Mouse (Mus musculus) fat pad, adult 2 months (tissue): ENCODE measurements at regions not wholly inside any gene's neighbourhood (a gene's known extent, or its start where the extent isn't known, plus 50 kb on each side); places are given as distances from the start of the nearest gene placed in this dataset.

ENCODE experiments used
- DNase-seq: peaks from one replicate; pipeline ENCODE4 v3.0.0-alpha.2; 2011; ENCODE audit warnings: low read depth, low spot score; ENCODE audit errors: extremely low read depth

DNA sequence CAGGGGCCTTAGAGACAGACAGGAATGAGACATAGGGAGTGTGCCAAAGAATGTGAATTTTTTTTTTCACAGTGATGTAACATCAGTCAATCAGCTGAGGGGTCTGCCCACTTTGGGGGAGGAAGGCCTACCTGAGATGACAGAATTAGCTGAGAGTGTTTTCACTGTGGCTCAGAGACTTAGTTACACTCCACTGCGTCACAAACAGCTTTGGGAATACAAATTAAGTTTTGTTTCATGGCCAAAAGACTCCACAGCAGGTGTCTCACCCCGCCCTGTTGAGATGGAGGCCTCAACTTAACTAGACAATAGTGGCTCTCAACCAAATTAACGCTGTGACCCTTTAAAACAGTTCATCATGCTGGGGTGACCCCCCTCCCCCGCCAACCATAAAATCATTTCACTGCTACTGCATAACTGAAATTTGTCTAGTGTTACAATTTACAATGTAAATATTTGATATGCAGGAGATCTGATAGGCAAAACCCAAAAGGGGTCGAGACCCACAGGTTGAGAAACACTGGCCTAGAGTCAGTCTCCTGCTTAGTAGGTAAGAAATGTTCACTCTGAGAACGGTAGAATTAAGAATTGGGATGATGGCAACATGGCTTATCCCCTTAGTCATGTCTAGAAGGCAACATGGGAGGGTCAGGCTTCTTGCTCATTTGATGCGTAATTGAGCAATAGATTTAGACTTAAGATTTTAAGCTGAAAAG, 184.3 kb downstream of the Katnal1 start:
- DNase-seq, result no peak

DNA sequence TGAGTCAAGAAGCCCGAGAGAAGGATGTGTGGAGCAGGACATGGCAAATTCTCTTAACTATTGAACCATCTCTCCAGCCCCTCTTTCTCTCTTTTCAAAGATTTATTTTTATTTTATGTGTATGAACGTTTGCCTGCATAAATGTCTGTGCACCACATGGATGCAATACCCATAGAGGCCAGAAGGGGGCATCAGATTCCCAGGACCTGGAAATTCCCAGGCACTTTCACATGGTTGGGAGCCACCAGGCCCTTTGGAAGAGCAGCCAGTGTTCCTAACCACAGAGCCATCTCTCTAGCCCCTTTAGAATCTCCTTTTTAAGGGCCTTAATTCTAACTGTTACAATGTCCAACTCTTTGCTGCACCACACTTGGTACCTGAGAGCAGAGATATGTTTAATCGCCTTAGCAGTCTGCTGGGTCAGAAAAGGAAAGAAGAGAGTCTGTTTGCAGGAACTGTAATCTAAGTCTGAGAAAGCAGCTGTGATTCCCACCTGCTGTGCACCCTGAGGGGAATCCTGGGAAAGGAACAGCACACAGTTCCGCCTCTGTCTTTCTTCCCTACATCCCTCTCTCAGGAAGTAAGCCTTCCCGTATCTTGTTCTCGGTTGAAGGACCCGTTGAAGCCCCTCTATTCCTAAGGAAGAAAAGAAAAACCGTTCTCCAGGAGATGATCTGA, 186.8 kb downstream of the Katnal1 start:
- no peak for DNase-seq

DNA sequence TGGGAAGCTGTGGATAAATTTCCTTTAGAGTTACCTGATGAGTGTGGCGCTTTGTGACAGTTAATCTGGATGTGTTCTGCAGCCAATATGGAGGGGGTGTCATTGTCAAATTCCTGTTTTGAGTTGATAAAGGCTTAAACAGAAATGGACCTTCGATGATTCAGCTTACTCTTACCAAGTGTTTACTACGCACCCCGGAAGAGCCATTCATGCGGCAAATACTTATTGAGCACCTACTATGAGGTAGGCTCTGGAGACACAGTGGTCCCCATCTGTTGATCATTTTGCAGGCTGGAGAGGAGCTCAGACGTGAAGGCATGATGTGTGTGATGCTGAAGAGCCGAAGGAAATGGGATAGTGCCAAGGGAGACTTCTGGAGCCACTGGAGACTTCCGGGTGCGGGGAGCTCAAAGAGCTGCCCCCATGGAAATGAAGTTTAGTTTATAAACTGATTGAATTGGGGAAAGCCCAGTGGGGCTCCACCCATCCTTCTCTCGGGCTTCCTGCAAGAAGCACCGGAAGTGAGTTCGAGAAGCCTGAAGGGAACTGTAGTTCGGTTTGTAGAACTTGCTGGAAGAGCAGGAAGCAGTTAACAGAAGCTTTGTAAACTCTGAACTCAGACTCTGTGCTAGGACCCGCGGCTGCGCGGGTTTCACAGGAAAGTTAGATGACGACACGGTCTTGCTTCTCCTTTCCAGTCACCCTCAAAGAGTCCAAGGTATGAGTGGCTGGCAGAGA, 187.7 kb downstream of the Katnal1 start:
- DNase-seq, result no peak

DNA sequence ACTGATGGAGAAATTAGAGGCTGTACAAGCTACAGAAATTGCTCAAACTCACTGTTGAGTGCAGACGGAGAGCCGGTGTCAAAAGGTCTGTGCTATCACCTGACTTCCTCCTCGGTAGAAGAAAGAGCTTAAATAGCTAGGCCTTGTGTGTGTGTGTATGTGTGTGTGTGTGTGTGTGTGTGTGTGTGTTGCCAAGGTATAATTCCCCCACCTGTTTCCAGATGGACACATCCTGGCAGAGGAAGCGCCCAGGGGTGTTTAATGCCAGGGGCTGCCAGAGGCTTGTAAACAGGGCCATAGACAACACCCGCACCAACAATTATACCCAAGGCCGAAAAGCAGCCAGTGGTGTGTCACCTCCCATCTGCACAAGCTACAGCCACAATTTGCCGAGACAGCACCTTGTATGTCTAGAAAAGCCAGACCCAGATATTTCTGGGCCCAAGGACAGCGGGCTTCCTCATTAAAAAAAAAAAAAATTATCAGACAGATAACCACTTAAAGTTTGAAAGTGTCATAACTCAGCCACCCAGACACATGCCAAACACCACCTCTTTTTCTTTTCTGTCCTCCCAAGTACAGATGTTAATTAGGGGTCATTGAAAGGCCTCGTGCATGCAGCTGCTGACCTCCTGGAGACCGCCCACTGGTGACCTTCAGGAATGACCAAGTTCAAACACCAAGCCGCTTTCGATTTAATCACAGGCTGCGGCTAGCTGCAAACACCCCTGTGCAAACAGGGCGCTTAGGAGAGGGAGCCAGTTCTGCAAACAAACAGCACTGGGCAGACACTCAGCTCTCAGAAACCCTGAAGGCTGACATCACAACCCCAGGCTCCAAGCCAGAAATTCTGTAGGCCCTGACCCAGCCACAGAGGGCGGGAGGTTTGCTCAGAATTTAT, 188.0 kb upstream of the Ubl3 start:
- no peak for DNase-seq

DNA sequence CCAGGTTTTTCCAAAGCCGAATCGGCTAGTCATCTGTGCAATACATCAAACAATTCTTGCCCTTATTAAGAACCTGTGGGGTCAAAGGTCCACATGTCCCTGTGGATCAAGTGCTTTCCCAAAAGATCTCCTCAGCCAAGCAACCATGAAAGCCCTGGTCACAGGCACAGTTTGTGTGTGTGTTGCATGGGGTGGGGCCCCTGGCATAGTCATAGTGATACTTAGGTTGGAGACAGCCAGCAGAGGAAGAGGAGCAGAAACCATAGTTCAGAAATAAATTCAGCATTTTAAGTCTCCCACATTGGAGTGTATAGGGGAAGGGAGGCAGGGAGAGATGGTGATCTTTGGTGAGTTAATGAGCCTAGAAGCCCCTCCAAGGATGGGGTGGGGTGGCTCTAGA, 187.1 kb upstream of the Ubl3 start:
- no peak for DNase-seq

DNA sequence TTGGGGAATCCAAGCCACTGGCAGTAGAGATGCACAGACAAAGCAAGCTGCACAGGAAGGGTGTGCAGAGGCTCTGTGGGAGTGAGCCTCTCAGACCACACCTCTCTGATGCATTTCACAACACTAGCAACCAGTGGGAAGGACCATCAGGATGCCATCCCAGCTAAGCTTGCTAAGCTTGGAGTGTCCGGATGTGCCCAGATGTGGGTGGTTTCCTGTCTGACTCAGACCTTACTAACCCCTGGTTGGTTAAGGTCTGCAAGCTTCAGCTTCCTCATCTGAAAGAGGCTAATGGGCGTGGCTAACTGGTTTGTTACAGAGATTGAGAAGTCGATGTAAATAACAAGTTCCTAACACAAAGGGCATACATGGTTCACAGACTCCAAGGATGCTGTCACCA, 186.6 kb upstream of the Ubl3 start:
- DNase-seq, result no peak

DNA sequence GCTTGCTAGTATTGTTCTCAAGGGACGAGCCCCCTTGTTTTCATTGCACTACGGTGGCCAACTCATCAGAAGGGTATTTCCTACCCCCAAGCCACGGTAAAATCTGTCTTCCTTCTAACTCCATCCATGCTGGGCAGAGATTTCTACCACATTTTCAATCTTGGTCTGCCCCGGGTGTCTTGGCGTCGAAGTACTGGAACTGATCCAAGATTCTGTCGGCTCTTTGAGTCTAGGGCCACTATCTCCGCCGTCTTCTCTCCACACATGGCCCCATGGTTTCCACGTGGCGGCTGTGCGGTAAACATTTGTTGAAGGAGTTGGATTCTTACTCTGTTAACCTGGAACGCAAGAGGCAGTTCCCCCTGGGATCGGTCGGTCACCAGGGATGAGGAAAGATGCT, 177.0 kb upstream of the Ubl3 start:
- DNase-seq, result no peak

DNA sequence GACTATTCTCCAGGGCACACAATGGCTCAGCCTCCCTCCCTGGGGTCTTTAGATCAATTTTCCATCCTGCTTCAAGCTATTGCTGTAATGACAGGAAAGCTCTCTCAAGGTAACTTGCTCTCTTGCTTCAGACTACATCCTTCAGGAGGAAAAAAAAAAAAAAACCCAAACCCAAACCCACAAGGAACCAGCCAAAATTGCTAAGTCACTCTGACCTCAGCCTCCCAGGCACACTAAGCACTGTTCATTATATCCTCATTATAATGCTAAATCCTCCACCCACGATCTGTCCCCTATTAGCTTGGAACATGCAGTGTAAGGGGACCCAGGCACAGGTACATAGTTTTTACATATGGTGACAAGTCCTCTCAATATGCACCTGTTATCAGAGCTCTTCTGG, 175.9 kb upstream of the Ubl3 start:
- no peak for DNase-seq

DNA sequence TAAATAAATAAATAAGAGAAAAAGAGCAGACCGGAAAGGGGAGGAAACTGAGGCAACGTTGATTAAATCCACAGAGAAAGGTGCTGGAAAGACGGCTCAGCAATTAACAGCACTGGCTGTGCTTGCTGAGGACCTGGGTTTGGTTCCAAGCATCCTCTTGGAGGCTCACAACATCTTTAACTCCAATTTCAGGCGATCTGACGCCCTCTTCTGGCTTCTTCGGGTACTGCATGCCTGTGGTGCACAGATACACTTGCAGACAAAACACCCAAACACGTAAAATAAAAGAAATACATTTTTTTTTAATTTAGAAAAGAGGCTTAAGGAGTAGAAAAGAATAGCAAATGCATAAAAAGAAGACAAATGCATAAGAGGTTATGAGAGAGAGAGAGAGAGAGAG, 173.9 kb upstream of the Ubl3 start:
- no peak for DNase-seq

DNA sequence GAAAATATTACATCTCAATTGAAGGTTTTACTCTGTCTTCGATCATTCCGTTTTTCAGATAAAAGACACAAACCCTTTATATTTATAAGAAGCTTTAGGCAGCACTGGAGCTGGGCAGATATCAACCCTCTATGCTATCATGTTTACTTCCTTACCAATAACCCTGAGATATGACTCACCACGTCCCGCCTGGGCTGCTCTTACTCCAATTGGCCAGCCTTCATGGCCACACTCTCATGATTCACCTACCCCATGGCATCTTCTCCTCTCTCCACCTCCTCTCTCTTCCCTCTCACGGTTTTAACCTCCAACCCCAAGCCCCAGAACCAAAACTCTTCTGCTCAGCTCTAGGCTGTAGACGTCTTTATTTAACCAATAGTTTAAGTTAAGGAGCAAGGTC, 171.9 kb upstream of the Ubl3 start:
- no peak for DNase-seq

DNA sequence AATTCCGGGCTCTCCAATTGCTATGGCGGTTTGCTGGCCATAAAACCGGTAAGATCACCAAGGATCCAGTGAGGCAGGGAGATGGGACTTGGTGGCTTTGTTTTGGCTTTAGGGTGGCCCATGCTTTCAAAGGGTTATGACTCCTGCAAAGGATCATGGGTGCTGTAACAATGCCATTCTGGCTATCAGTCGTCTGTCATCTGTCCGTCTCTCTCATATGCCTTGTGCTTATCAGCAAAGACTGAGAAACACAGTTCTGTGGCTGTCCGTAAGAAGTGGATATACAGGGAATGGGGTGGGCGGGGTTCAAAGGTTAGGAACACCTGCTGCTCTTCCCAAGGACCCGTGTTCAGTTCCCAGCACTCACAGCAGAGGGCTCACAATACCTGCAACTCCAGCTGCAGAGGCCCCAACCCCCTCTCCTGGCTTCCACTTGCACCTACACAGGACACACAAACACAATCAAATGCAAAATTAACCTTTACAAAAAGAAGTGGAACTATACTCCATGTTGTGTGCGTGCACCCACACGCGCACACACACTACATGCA, 171.2 kb upstream of the Ubl3 start:
- no peak for DNase-seq

DNA sequence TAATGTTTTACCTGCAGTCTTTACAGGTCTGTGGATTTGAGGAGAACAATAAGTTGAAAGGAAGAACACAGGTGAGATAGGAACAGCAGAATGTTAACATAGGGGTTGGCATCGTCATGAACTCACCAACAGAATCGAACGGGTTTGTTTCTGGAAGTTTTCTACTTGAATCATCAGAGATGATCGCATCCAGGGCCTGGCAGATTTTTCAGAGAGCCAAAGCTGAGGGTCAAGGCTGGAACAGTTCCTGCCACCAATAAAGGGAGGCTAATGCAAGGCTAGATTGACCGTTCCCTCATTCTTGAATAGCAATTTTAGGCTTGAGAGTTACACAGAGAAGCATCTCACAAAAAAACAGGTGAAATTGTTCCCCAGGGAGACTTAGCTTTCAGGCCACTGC, 168.0 kb upstream of the Ubl3 start:
- DNase-seq, result no peak

DNA sequence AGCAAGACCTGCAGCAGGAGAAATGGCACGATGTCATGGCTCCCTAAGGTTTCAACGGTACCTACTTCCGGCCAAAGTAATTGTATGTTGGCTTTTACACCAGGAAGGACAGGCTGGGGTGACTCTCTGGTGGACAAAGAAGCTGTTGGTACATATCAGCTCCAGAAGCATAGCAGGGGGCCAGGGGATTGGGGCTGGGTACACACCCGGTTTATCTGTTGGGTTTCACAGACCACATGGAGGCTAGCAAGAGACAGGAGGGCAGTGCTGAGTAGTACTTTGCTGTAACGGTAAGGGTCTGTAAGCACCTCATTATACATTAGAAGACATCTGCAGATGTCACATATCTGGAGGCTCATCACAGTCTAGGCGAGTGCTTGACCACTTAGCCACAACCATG, 164.0 kb upstream of the Ubl3 start:
- DNase-seq, result no peak

DNA sequence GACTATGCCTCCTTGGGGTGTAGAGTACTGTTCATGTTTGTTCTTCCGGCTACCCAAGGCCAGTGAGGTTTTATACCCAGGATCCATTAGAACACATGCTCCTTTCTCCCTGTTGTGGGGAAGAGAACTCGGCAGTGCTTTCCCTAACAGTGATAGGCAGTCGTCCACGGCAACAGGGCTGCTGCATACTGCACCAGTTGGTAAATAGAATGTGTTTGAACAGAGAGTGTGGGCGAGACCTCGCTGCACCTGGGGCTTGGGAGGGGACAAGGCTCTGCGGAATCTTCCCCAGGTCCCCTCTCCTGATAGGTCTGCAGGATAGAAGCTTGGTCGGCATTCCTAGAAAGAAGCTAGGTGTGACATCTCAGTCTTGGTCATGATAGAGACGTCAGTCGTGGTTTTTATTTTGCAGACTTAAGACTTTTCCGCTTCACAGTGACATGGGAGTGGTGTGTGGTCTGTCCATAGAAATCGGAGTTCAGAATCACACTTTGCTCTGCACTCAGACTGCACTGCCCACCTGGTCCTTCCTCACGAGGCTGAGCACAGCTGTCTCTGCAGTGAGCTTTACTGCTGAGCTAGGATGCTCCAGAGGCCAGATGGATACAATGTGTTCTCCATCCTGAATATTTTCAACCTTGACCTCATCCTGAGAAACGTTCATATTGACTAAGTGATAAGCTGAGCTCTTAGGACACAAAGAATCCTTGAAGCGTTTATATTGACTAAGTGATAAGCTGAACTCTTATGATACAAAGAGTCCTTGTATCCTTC, 162.8 kb upstream of the Ubl3 start:
- no peak for DNase-seq

DNA sequence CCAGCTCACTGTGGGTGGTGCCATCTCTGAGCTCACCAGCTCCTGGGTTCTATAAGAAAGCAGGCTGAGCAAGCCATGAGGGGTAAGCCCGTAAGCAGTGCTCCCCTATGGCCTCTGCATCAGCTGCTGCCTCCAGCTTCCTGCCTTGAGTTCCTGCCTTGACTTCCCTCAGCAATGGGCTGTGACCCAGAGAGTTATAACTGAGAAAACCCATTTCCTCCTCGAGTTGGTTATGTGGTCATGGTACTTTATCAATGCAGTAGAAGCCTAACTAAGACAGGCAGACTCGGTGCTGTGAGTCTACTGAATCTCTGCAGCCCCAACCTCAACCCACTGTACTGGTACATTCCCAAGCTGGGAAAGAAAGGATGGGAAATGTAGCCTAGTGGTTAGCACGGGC, 162.2 kb upstream of the Ubl3 start:
- no peak for DNase-seq

DNA sequence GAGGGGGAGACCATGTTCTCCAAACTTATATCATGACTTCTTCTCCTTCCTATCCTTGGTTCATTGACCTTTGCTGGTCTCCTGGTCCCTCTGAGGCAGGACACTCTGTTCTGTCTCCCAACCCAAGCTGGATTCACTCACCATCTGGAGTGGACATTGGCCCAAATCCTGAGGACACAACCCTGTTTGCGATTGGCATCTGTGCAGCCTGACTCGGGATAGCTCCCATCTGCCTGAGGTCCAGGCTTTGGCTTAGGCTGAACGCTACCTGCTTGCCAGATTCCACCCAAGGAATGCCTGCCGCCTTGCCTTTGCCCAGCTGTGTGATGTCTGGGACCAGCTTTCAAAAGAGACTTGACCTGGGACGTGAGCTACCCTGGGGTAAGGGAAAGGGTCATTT, 161.2 kb upstream of the Ubl3 start:
- DNase-seq, result no peak

DNA sequence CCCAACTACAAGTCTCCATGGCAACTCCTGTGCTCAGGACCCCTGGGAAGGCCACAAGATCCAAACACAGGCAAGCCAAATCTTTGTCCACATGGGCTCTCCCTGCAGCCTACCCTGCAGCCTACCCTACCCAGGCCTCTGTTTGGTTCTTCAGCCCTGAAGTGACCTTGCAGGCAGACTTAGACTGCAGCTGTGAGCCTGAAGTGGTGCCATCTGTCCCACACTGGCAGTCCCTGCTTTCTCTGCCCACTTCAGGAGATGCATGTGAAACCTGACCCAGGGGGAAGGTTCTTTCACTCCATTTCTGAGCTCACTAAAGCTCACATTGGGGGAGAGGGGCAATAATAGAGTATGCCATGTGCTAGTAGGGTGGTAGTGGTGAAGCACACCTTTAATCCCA, 160.4 kb upstream of the Ubl3 start:
- DNase-seq, result no peak

DNA sequence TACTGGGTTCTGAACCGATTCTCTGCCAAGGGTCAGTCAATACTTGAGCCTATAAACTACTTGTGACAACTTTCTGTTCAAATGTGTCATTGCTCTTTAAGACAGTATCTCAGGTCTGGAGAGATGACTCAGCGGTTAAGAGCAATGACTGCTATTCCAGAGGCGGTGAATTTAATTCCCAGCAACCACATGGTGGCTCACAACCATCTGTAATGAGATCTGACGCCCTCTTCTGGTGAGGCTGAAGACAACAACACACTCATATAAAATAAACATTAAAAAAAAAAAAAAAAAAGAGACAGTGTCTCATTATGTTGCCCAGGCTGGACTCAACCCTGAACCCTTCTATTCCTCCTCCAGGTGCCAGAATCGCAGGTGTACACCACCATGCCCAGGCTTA, 159.0 kb upstream of the Ubl3 start:
- no peak for DNase-seq

DNA sequence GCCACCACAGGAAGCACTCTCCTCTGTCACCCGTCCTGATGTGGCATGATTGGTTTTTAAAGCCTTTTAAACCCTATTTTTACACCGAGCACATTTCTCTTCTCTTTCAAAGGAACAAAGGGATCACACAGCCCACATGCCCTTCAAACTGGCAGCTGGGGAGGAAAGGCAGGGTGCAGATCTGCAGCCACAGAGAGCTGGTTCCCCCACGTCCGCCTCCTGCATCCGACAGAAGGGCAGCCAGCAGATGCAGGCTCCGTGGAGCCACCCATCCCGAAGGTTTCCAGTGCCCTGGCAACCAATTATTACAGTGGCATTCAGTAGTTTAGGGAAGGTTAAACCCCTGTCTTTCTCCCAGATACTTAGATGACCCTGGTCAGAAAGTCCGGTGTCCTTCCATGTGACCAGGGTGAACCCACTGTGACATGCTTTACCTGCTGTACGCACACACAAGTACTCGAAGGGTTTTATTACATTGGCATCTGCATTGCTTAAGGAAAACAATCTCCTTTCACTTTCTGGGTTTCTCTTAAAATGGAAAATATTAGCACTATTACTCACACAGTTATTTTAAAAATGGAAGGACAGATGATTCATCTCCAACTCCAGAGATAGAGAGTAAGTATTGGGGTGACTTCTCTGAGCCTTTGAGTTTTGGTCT, 156.7 kb upstream of the Ubl3 start:
- DNase-seq, result no peak
